Mouse (Mus musculus) left cerebral cortex, adult 2 months (tissue): Measurements from ENCODE around the gene Cdhr2. TPM values are rescaled to one million over a fixed set of nuclear protein-coding genes. Genes with fewer than 3 reads are reported as not detected.
A peak's percentile ranks its signal among the peaks of the same experiment; 100 is the strongest.

Experiments
- DNase-seq, 2 experiments: peaks; one replicate each; pipeline ENCODE4 v3.0.0; 2021 to 2022; ENCODE audit warnings: low spot score in 2 of 2, mixed read lengths in 1 of 2; ENCODE audit errors: extremely low spot score in 1 of 2
- H3K27ac ChIP-seq: fragments of 200-600 bp; 2 replicates; pipeline ENCODE4 v1.8.1; 2022
- H3K4me3 ChIP-seq: fragments of 200-600 bp; 2 replicates; pipeline ENCODE4 v1.8.1; 2022
- CTCF ChIP-seq: fragments of 200-600 bp; IDR thresholded peaks from 2 replicates; pipeline ENCODE4 v1.8.1; 2022; ENCODE audit warnings: antibody characterized with exemption, mild to moderate bottlenecking, moderate library complexity
- intact Hi-C: fragments of 180-260 bp; cut with DNase I; formaldehyde crosslinking; loops from one replicate; pipeline ENCODE4 v1.15.1; 2025
- total RNA-seq, 2 experiments: library from RNA; stranded (reverse); gene quantifications; 2 replicates each; pipeline ENCODE4 v1.2.3; 2021

Cdhr2 gene
- total RNA-seq, 2 experiments from 2014 or later, result 0.16 to 0.45 TPM

GRCm38 (mm10) chr13:54755201-54755830, 54.1 kb downstream of the Cdhr2 start:
- no peak overlapping the region for H3K4me3 ChIP-seq
- intact Hi-C loops, result no loop called here
- no peak for TF ChIP-seq CTCF
- peak in 1 of 2 experiments; percentile 49 for DNase-seq
- peak overlapping the region; percentile 93 for H3K27ac ChIP-seq

- DNase-seq, result peak in 1 of 2 experiments; percentile 11
- Histone ChIP-seq H3K4me3 (no peak overlapping the region), H3K27ac (peak overlapping the region; percentile 93)
- TF ChIP-seq CTCF, result no peak
- intact Hi-C loops, result no loop called here
Observed at GRCm38 (mm10) chr13:54756156-54756712, 55.0 kb downstream of the Cdhr2 start.

GRCm38 (mm10) chr13:54757093-54757830, 56.0 kb downstream of the Cdhr2 start:
- intact Hi-C loops, result no loop called here
- no peak for TF ChIP-seq CTCF
- peak overlapping the region; percentile 40 for H3K4me3 ChIP-seq
- H3K27ac ChIP-seq, result peak overlapping the region; percentile 93
- peak in 1 of 2 experiments; percentile 29 for DNase-seq

- DNase-seq, result peak; percentile 88 to 90
- Histone ChIP-seq H3K27ac (peak overlapping the region; percentile 93), H3K4me3 (peak overlapping the region; percentile 40)
- intact Hi-C loops, result loop anchor here (2.0 kb wide), 2 partner anchors 37 to 41 kb away; no protein-coding TSS in a partner anchor
- TF ChIP-seq CTCF, result peak; percentile 70
Observed at GRCm38 (mm10) chr13:54758045-54758755, 56.9 kb downstream of the Cdhr2 start.

- intact Hi-C loops, result loop anchor here (2.0 kb wide), 2 partner anchors 36 to 42 kb away; no protein-coding TSS in a partner anchor
- peak overlapping the region; percentile 9; the same call in 1 of the 2 replicates for H3K4me3 ChIP-seq
- peak overlapping the region; percentile 93 for H3K27ac ChIP-seq
- DNase-seq, result no peak
- TF ChIP-seq CTCF, result no peak
Observed at GRCm38 (mm10) chr13:54758756-54759470, 57.7 kb downstream of the Cdhr2 start.

- Histone ChIP-seq H3K4me3 (no peak overlapping the region), H3K27ac (peak overlapping the region; percentile 93)
- TF ChIP-seq CTCF, result no peak
- intact Hi-C loops, result loop anchor here (2.0 kb wide), 2 partner anchors 35 to 43 kb away; no protein-coding TSS in a partner anchor
- peak in 1 of 2 experiments; percentile 14 for DNase-seq
Observed at GRCm38 (mm10) chr13:54759496-54759895, 58.2 kb downstream of the Cdhr2 start.

- H3K27ac ChIP-seq, result peak overlapping the region; percentile 93
- no peak for TF ChIP-seq CTCF
- intact Hi-C loops, result no loop called here
- DNase-seq, result peak; percentile 78 to 81
- H3K4me3 ChIP-seq, result no peak overlapping the region
Observed at GRCm38 (mm10) chr13:54760164-54760795, 59.0 kb downstream of the Cdhr2 start.

- TF ChIP-seq CTCF, result no peak
- no peak for DNase-seq
- intact Hi-C loops, result no loop called here
- peak overlapping the region; percentile 86 for H3K27ac ChIP-seq
- H3K4me3 ChIP-seq, result no peak overlapping the region
Observed at GRCm38 (mm10) chr13:54760906-54761305, 59.6 kb downstream of the Cdhr2 start.

GRCm38 (mm10) chr13:54765281-54766191, 64.3 kb downstream of the Cdhr2 start:
- peak; percentile 46 to 51 for DNase-seq
- H3K27ac ChIP-seq, result peak overlapping the region; percentile 97
- peak overlapping the region; percentile 83 for H3K4me3 ChIP-seq
- TF ChIP-seq CTCF, result no peak
- intact Hi-C loops, result loop anchor here (1.0 kb wide), 1 partner anchor 16 kb away; no protein-coding TSS in a partner anchor
